Mouse (Mus musculus): ENCODE measurements around the gene Gm10972. TPM values are rescaled to one million over a fixed set of nuclear protein-coding genes. Genes with fewer than 3 reads are reported as not detected.
"Not testable (repeated sequence)": the region's sequence is repeated elsewhere in the genome, so short reads cannot be mapped to it uniquely, and the experiment has no call there.

Gene Gm10972
- total RNA-seq, 2 experiments from 2014 or later: not detected

DNA sequence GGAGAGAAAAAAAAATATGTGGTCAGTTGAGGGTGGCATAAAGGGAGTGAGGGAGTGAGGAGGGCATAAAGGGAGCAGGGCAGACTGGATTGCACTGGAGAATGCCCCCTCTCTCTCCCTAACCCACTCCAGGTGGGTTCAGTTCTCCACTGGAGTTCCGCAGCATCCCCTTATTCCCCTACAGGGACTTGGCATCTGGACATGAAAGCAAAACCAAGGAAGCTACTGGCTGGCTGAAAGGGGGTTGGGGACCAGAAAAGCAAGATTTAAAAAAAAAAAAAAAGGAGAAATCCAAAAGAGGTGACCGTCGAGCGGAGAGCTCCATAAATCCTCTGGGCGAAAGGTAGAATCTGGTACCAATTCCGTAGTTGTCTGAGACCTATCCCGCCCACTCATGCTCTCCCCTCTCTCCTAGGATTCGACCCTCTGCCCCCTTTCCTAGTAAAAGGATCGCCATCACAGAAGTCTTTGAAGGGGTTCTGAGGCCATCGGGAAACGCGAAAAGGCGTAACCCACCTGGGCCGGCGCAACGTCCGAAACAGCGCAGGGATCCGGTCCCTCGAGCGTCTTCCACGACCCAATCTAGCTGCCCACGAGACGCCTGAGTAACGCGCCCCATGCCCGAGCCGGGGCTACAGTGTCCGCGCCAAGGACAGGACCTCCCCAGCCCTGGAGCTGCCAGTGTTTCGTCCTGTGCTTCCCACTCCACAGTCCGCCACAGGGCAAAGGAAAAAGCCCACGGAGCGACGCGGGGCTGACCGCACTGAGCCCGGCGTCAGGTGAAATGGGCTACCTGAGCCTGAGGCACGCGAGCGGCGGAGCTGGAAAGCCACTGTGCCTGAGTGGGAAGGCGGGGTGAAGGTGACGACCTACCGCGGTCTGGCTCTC is 15.2 kb downstream of the Gm10972 start:
- not testable (repeated sequence) for ATAC-seq (replicated peaks; ENCODE audit: low FRiP score, low TSS enrichment, poor library complexity, severe bottlenecking)

GRCm38 (mm10) chr3:94658740-94659095 is 15.8 kb downstream of the Gm10972 start, which contains the start of gene Tuft1:
Gene Tuft1, minus strand, starts transcription at chr3:94658872.
- ATAC-seq (replicated peaks; ENCODE audit: low FRiP score, low TSS enrichment, poor library complexity, severe bottlenecking): peak; percentile 93

DNA sequence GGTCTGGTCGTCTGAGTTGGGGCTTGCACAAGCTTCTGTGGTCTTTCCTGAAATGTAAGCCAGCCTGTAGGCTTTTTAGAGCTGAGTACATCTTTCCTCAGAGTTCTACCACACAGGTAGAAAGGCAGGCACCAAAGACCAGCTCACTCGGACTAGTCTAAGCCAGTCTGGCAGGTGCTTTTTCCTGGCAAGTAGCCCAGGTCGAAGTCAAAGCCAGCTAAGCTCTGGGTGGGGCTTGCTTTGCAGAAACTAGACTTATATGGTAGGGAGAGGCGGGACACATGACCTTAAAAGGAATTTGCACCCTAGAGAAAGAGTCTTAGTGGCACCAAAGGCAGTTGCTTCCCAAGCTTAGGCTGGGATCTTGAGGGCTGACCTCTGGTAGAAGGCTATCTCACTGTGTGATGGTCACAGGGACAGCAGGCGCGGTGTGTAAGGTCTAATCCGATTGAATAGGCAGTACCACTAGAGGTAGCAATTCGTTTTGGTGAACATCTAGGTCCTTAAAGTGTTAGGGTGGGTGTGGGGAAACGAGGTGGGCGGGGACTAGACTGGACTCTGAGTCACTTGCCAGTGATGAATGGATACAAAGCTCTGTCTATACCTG is 16.3 kb downstream of the Gm10972 start:
- peak; percentile 76 for ATAC-seq (replicated peaks; ENCODE audit: low FRiP score, low TSS enrichment, poor library complexity, severe bottlenecking)

DNA sequence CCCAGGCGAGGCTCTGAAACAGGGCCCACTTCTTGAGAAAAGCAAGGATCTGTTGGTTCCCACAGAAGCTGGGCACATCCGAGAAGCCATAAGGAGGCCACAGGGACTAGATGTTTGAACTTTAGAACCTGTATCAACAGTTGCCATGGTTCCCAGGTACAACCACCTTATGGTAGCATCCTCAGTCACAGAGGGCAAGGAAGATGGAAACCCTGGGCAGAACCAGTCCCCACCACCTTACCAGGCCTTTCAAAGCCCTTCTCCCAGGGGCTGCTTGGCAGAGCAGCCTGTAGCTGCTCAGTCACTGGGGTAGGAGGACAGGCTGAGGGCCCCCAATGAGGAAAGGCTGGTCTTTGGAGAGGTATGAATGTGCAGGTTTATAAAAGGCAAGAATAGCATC is 17.9 kb downstream of the Gm10972 start:
- not testable (repeated sequence) for ATAC-seq (replicated peaks; ENCODE audit: low FRiP score, low TSS enrichment, poor library complexity, severe bottlenecking)

DNA sequence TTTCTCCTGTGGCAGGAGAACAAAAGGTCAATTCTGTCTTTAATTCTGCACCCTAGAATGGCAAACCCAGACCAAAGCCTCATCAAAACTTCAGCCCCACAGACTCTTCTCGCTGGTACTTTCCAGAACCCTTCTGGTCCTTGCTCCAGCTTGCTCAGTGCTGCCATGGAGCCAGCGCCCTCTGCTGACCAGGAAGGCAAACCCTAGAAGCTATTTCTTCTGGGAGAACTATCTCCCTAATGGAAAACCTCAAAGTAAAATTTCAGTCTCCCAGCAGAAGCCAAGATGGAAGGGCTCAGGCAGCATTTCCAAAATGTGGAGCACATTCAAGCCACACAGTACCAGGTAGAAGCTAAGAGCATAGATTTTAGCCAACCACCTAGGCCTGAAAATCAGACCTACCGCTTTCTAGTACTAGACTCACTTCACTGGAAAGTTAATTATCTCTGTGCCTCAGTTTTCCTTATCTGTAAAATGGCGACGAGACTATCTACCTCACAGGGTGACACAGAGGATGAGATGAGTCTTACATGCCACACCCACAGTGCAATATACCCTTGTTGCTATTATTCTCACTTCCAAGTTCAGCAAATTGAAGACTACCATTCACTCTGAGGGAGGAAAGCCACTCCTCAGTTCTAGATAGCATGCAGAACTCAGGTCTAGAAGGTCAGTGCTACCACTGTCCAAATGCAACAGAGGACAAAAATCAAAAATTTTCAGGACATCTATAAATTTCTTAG is 22.3 kb downstream of the Gm10972 start:
- 0 out of 2 replicates have a peak, but pooled peaks have one; percentile 43 for ATAC-seq (replicated peaks; ENCODE audit: low FRiP score, low TSS enrichment, poor library complexity, severe bottlenecking)

- ATAC-seq (replicated peaks; ENCODE audit: low FRiP score, low TSS enrichment, poor library complexity, severe bottlenecking): peak; percentile 86
Observed at GRCm38 (mm10) chr3:94665896-94666295, 23.0 kb downstream of the Gm10972 start.

- ATAC-seq (replicated peaks; ENCODE audit: low FRiP score, low TSS enrichment, poor library complexity, severe bottlenecking): not testable (repeated sequence)
Observed at GRCm38 (mm10) chr3:94675101-94675500, 32.2 kb downstream of the Gm10972 start.

DNA sequence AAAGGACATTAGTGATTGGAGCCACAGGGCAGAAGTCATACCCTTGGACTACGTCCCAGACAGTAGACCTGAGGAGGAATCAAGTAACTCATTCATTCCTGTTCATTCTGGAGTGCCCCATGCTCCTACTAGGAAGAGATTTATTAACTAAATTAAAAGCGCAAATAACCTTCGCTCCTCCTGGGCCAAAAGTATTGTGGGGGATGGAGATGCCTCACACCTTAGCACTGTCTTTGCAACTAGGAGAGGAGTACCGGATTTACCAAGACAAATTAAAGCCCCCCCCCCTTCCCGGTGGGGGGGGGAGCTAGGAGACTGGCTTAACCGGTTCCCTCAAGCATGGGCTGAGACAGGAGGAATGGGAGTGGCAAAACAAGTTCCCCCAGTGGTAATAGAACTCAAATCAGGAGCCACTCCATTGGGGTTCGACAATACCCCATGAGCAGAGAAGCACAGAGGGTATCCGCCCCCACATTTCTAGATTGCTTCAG is 36.5 kb downstream of the Gm10972 start:
- ATAC-seq (replicated peaks; ENCODE audit: low FRiP score, low TSS enrichment, poor library complexity, severe bottlenecking): no peak

DNA sequence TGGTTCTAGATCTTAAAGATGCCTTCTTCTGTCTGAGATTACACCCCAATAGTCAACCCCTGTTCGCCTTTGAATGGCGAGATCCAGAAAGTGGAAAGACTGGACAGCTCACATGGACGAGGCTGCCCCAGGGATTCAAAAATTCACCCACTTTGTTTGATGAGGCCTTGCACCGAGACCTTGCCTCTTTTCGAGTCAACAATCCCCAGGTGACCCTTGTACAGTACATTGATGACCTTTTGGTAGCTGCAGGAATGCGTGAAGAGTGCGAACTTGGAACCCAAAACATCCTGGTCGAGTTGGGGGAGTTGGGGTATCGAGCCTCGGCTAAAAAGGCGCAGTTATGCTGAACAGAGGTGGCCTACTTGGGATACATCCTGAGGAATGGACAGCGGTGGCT is 37.1 kb downstream of the Gm10972 start:
- ATAC-seq (replicated peaks; ENCODE audit: low FRiP score, low TSS enrichment, poor library complexity, severe bottlenecking): not testable (repeated sequence)

DNA sequence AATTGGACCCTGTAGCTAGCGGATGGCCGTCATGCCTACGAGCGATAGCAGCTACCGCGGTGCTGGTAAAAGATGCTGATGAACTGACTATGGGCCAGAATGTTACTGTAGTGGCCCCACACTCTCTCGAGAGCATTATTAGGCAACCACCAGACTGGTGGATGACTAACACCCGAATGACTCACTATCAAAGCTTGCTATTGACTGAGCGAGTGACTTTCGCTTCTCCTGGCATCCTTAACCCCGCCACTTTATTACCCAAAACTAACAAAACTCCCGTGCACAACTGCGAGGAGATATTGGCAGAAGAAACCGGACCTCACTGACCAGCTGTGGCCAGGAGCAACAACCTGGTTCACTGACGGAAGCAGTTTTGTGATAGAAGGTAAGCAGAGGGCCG is 37.9 kb downstream of the Gm10972 start:
- ATAC-seq (replicated peaks; ENCODE audit: low FRiP score, low TSS enrichment, poor library complexity, severe bottlenecking): no peak

DNA sequence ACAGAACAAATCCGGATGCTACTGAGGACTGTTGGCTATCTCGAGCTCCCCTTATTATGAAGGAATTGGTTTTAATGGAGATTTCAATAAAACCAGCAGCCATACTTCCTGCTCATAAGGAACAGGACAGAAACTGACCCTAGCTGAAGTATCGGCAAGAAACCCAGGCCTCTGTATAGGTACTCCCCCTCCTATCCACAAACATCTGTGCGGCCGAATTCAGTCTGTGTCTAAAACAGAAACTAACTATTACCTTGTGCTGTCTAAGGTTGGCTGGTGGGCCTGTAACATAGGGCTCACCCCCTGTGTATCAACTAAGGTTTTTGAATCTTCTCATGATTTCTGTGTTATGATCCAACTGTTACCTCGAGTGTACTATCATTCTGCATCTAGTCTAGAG is 40.7 kb downstream of the Gm10972 start:
- ATAC-seq (replicated peaks; ENCODE audit: low FRiP score, low TSS enrichment, poor library complexity, severe bottlenecking): no peak

- peak; percentile 95 for ATAC-seq (replicated peaks; ENCODE audit: low FRiP score, low TSS enrichment, poor library complexity, severe bottlenecking)
Observed at GRCm38 (mm10) chr3:94685989-94686772, 43.3 kb downstream of the Gm10972 start.

GRCm38 (mm10) chr3:94688698-94689097 is 45.8 kb downstream of the Gm10972 start:
- ATAC-seq (replicated peaks; ENCODE audit: low FRiP score, low TSS enrichment, poor library complexity, severe bottlenecking): not testable (repeated sequence)

- ATAC-seq (replicated peaks; ENCODE audit: low FRiP score, low TSS enrichment, poor library complexity, severe bottlenecking): not testable (repeated sequence)
Observed at GRCm38 (mm10) chr3:94689195-94689594, 46.3 kb downstream of the Gm10972 start.

GRCm38 (mm10) chr3:94690162-94690561 is 47.2 kb downstream of the Gm10972 start:
- not testable (repeated sequence) for ATAC-seq (replicated peaks; ENCODE audit: low FRiP score, low TSS enrichment, poor library complexity, severe bottlenecking)

DNA sequence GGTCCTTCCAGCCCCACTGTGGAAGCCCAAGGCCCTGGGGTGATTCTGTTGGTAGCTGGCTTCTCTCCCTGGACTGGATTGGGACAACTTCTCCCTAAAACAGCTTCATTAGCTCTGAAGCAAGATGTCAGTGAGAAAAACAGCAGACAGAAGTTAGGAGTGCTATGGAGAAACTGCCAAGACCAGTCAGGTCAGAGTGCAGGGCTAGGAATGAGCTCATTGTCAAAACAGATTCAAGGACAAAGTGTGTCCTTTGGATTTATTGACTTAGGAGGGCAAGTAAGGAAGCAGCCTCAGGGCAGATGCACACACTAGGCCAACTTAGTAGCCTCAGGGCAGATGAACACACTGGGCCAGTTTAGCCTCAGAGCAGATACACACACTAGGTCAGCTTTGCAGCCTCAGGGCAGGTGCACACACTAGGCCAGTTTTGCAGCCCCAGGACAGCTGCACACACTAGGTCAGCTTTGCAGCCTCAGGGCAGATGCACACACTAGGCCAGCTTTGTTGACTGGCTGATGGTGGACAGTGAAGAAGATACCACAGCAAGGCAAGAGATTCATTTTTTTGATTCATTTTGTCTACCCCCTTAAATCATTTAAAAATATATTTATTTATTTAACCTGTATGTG is 47.8 kb downstream of the Gm10972 start:
- ATAC-seq (replicated peaks; ENCODE audit: low FRiP score, low TSS enrichment, poor library complexity, severe bottlenecking): no peak

DNA sequence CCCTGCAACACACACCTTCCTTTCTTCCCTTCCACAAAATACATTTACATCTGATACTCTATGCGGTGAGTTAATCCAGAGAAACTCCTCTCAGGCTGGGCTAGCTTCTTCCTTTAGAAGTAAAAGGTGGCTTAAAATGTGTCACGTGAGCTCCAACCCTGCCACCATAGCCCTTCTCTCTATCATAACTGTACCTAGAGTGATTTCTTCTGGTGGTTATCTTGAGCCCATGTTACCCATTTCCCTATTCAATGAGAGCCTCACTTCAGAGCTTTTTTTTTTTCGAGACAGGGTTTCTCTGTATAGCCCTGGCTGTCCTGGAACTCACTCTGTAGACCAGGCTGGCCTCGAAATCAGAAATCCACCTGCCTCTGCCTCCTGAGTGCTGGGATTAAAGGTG is 48.8 kb downstream of the Gm10972 start:
- not testable (repeated sequence) for ATAC-seq (replicated peaks; ENCODE audit: low FRiP score, low TSS enrichment, poor library complexity, severe bottlenecking)

Data from megakaryocyte-erythroid progenitor cell, adult 5-6 weeks (primary cell).